Mouse (Mus musculus) liver, embryonic 14.5 days (tissue): ENCODE measurements around the gene Acvrl1. TPM values are rescaled to one million over a fixed set of nuclear protein-coding genes. Genes with fewer than 3 reads are reported as not detected.

Experiments
- ATAC-seq: fragments of 200-750 bp; cut with Nextera tagmentation; 2 replicates; pipeline ENCODE4 v1.8.0; 2017; ENCODE audit warnings: moderate number of reproducible peaks, mild to moderate bottlenecking, moderate library complexity; ENCODE audit not compliant: insufficient read depth
- DNase-seq, 3 experiments: peaks; one replicate each; pipeline ENCODE4 v3.0.0-alpha.2; 2012 to 2013; ENCODE audit warnings: low read depth in 3 of 3, low spot score in 3 of 3
- H3K27ac ChIP-seq: fragments of 300-500 bp; sonication (generic); 2 replicates; pipeline ENCODE4 v1.5.1; 2014; ENCODE audit warnings: moderate library complexity, mild to moderate bottlenecking, control low read depth, inconsistent platforms
- H3K27me3 ChIP-seq: fragments of 300-500 bp; sonication (generic); 2 replicates; pipeline ENCODE4 v1.6.1; 2014; ENCODE audit warnings: mild to moderate bottlenecking, low read length, moderate library complexity; ENCODE audit not compliant: control insufficient read depth, insufficient read depth
- H3K36me3 ChIP-seq: fragments of 300-500 bp; sonication (generic); replicated peaks from 2 replicates; pipeline ENCODE4 v1.6.1; 2014; ENCODE audit warnings: low read depth; ENCODE audit not compliant: control insufficient read depth, insufficient read depth
- H3K4me1 ChIP-seq, 2 experiments: fragments of 200-500 bp in 1 of 2; fragments of 300-500 bp in 1 of 2; sonication (generic) in 1 of 2; replicated peaks; 2 replicates each; pipeline ENCODE4 v1.6.1; 2012 to 2014; ENCODE audit warnings: antibody characterized with exemption in 1 of 2, inconsistent platforms in 1 of 2, low read length in 1 of 2; ENCODE audit not compliant: control insufficient read depth in 2 of 2, insufficient read depth in 2 of 2
- H3K4me2 ChIP-seq: fragments of 300-500 bp; sonication (generic); 2 replicates; pipeline ENCODE4 v1.6.1; 2014; ENCODE audit warnings: low read depth, mild to moderate bottlenecking, control low read depth, moderate library complexity
- H3K4me3 ChIP-seq, 2 experiments: fragments of 200-500 bp in 1 of 2; fragments of 300-500 bp in 1 of 2; sonication (generic) in 1 of 2; 2 replicates each; pipeline ENCODE4 v1.5.1; 2012 to 2014; ENCODE audit warnings: low read depth in 2 of 2, low read length in 2 of 2, mild to moderate bottlenecking in 2 of 2, control low read depth in 1 of 2, inconsistent platforms in 1 of 2, moderate library complexity in 1 of 2; ENCODE audit not compliant: insufficient read depth in 1 of 2
- H3K9ac ChIP-seq: fragments of 300-500 bp; sonication (generic); replicated peaks from 2 replicates; pipeline ENCODE4 v1.6.1; 2014; ENCODE audit warnings: mild to moderate bottlenecking, control low read depth, moderate library complexity
- H3K9me3 ChIP-seq: fragments of 300-500 bp; sonication (generic); 2 replicates; pipeline ENCODE4 v1.6.1; 2016; ENCODE audit warnings: low read length, mixed read lengths; ENCODE audit not compliant: control insufficient read depth
- CTCF ChIP-seq: IDR thresholded peaks from 2 replicates; pipeline ENCODE4 v1.5.1; 2016; ENCODE audit warnings: antibody characterized with exemption, low read depth, control low read depth
- EP300 ChIP-seq: IDR thresholded peaks from 2 replicates; pipeline ENCODE4 v1.6.1; 2016; ENCODE audit warnings: antibody characterized with exemption, low read depth
- WGBS: fragments of 180-500 bp; shearing (Covaris S2); extraction: QIAGEN DNeasy Blood & Tissue Kit; methylation state at CpG from one replicate; pipeline ENCODE4 v1.1.7; 2014; ENCODE audit not compliant: insufficient replicate concordance; 5-methylcytosine and 5-hydroxymethylcytosine counted together
- polyA plus RNA-seq, 2 experiments: library from polyadenylated mRNA; depleted of rRNA in 1 of 2; stranded (reverse) in 1 of 2; unstranded in 1 of 2; fragments of >200 nt; fragmentation: Nextera tagmentation in 1 of 2; extraction: Ambion mirVana in 1 of 2; gene quantifications; 2 replicates each; pipeline versions ENCODE4 v1.2.1 to v1.2.3; 2012 to 2014

The Acvrl1 gene
- polyA plus RNA-seq, 2 experiments: 1.1 to 1.3 TPM

- TF ChIP-seq EP300 (no peak), CTCF (peak; percentile 18; the same call in 1 of the 2 replicates)
- peaks cover 3 to 17% of the 10 kb centered on the region in 2 experiments; a peak in 2 of 4 replicates for H3K4me1 ChIP-seq
- WGBS: 23% methylated on average over 5 of the region's 5 CpGs
- no peak overlapping the region for H3K9ac ChIP-seq
- H3K27ac ChIP-seq: no peak overlapping the region
- no peaks in the 10 kb centered on the region for H3K36me3 ChIP-seq
- no peak overlapping the region for H3K4me3 ChIP-seq
- no peaks in the 10 kb centered on the region for H3K27me3 ChIP-seq
- ATAC-seq: no peak
- H3K4me2 ChIP-seq: no peak overlapping the region
- no peaks in the 10 kb centered on the region for H3K9me3 ChIP-seq
- DNase-seq: no peak
Measured at GRCm38 (mm10) chr15:101187907-101188306, 59.6 kb downstream of the Acvrl1 start.

- Histone ChIP-seq H3K4me1 (peaks cover 3 to 28% of the 10 kb centered on the region in 2 experiments; a peak in 2 of 4 replicates), H3K9ac (no peak overlapping the region), H3K27me3 (no peaks in the 10 kb centered on the region), H3K4me2 (no peak overlapping the region), H3K36me3 (no peaks in the 10 kb centered on the region), H3K27ac (no peak overlapping the region), H3K4me3 (no peak overlapping the region), H3K9me3 (no peaks in the 10 kb centered on the region)
- 42% methylated on average over 10 of the region's 10 CpGs for WGBS
- no peak for TF ChIP-seq EP300
- TF ChIP-seq CTCF: no peak
- ATAC-seq (no peak), DNase-seq (no peak)
Measured at GRCm38 (mm10) chr15:101189981-101190761, 61.8 kb downstream of the Acvrl1 start.

GRCm38 (mm10) chr15:101190762-101191150, 62.4 kb downstream of the Acvrl1 start:
- Histone ChIP-seq H3K36me3 (no peaks in the 10 kb centered on the region), H3K4me2 (no peak overlapping the region), H3K27ac (no peak overlapping the region), H3K27me3 (no peaks in the 10 kb centered on the region), H3K9me3 (no peaks in the 10 kb centered on the region), H3K4me1 (peaks cover 3 to 30% of the 10 kb centered on the region in 2 experiments; a peak in 2 of 4 replicates), H3K4me3 (no peak overlapping the region), H3K9ac (no peak overlapping the region)
- 19% methylated on average over 5 of the region's 5 CpGs for WGBS
- DNase-seq (no peak), ATAC-seq (no peak)
- no peak for TF ChIP-seq EP300
- no peak for TF ChIP-seq CTCF

GRCm38 (mm10) chr15:101191459-101192259, 63.3 kb downstream of the Acvrl1 start:
- DNase-seq (no peak), ATAC-seq (no peak)
- TF ChIP-seq EP300 (no peak), CTCF (no peak)
- WGBS: 32% methylated on average over 13 of the region's 13 CpGs
- Histone ChIP-seq H3K4me3 (no peak overlapping the region), H3K9me3 (no peaks in the 10 kb centered on the region), H3K36me3 (no peaks in the 10 kb centered on the region), H3K27me3 (no peaks in the 10 kb centered on the region), H3K4me1 (peaks cover 3 to 33% of the 10 kb centered on the region in 2 experiments; a peak in 2 of 4 replicates), H3K9ac (no peak overlapping the region), H3K27ac (no peak overlapping the region), H3K4me2 (no peak overlapping the region)

- no peaks in the 10 kb centered on the region for H3K9me3 ChIP-seq
- H3K4me2 ChIP-seq: no peak overlapping the region
- no peak overlapping the region for H3K27ac ChIP-seq
- H3K27me3 ChIP-seq: no peaks in the 10 kb centered on the region
- no peak overlapping the region for H3K9ac ChIP-seq
- H3K4me1 ChIP-seq: peaks cover 3 to 33% of the 10 kb centered on the region in 2 experiments; a peak in 2 of 4 replicates
- WGBS: 45% methylated on average over 7 of the region's 7 CpGs
- H3K4me3 ChIP-seq: no peak overlapping the region
- no peak for DNase-seq
- TF ChIP-seq EP300 (no peak), CTCF (no peak)
- no peak for ATAC-seq
- no peaks in the 10 kb centered on the region for H3K36me3 ChIP-seq
Measured at GRCm38 (mm10) chr15:101192260-101192640, 63.9 kb downstream of the Acvrl1 start.
